In genomic region chr7:116029991-116030390, GRCm38 (mm10) we compare ENCODE assay signal across 11 mouse cellular contexts. TPM values are rescaled to one million over a fixed set of nuclear protein-coding genes. Genes with fewer than 3 reads are reported as not detected.
DNase-seq lines count a peak whose midpoint lies in the region; ATAC-seq and TF ChIP-seq lines count a peak whose summit lies in the region.
"Had no signal": no experiment of that assay in that cellular context is flagged by ENCODE, and none has a peak within 500 bp of the region (broad histone marks: within the 10 kb centered on the region; RNA-seq: fewer than 3 reads in every experiment).

No protein-coding gene starts in this region.

- H3K36me3 ChIP-seq in lung, embryonic 16.5 days (ENCODE audit: control insufficient read depth, insufficient read depth, low read length), result no peaks in the 10 kb centered on the region
- no peaks in the 10 kb centered on the region for H3K36me3 ChIP-seq in forebrain, embryonic 14.5 days (ENCODE audit: control insufficient read depth, insufficient read depth, low read length)
- no peaks in the 10 kb centered on the region for H3K36me3 ChIP-seq in limb, embryonic 13.5 days
- no peaks in the 10 kb centered on the region for H3K36me3 ChIP-seq in stomach, postnatal 0 days (ENCODE audit: control insufficient read depth, insufficient read depth, low read length)

- H3K4me2 ChIP-seq in lung, embryonic 16.5 days (ENCODE audit: low read depth, low read length), result peak overlapping the region; percentile 98
- peak overlapping the region; percentile 100 for H3K4me2 ChIP-seq in forebrain, embryonic 14.5 days (ENCODE audit: low read length)
- H3K4me2 ChIP-seq in limb, embryonic 13.5 days (replicated peaks), result peak overlapping the region; percentile 99
- H3K4me2 ChIP-seq in stomach, postnatal 0 days (replicated peaks; ENCODE audit: low read depth), result peak overlapping the region; percentile 99; the same call in 1 of the 2 replicates

- no peak for ATAC-seq in lung, embryonic 16.5 days (ENCODE audit: low read depth)
- no peak for ATAC-seq in forebrain, embryonic 14.5 days
- ATAC-seq in limb, embryonic 13.5 days (ENCODE audit: low FRiP score, low read depth), result no peak
- ATAC-seq in stomach, postnatal 0 days (ENCODE audit: low FRiP score, low TSS enrichment), result no peak
- ATAC-seq: intestine, embryonic 16.5 days had no signal

- H3K27ac ChIP-seq in lung, embryonic 16.5 days (ENCODE audit: low read length), result 0 out of 2 replicates have a peak overlapping the region, but pooled peaks have one; percentile 25
- H3K27ac ChIP-seq in forebrain, embryonic 14.5 days (ENCODE audit: low read depth, low read length), result peak overlapping the region; percentile 96
- H3K27ac ChIP-seq in limb, embryonic 13.5 days, result 0 out of 2 replicates have a peak overlapping the region, but pooled peaks have one; percentile 34
- no peak overlapping the region for H3K27ac ChIP-seq in stomach, postnatal 0 days (replicated peaks)
- H3K27ac ChIP-seq: liver, embryonic 14.5 days had no signal

- H3K27me3 ChIP-seq in lung, embryonic 16.5 days (ENCODE audit: control insufficient read depth, insufficient read depth, low read depth, low read length), result peaks cover 4% of the 10 kb centered on the region
- H3K27me3 ChIP-seq in forebrain, embryonic 14.5 days (replicated peaks; ENCODE audit: control insufficient read depth, insufficient read depth, low read length), result no peaks in the 10 kb centered on the region
- peaks cover 22% of the 10 kb centered on the region for H3K27me3 ChIP-seq in limb, embryonic 13.5 days
- H3K27me3 ChIP-seq in stomach, postnatal 0 days (ENCODE audit: control insufficient read depth, insufficient read depth, low read length), result no peaks in the 10 kb centered on the region

- H3K9me3 ChIP-seq in lung, embryonic 16.5 days (ENCODE audit: control insufficient read depth, low read length), result no peaks in the 10 kb centered on the region
- no peaks in the 10 kb centered on the region for H3K9me3 ChIP-seq in forebrain, embryonic 14.5 days (replicated peaks; ENCODE audit: control insufficient read depth, low read length)
- H3K9me3 ChIP-seq in limb, embryonic 13.5 days, result no peaks in the 10 kb centered on the region
- H3K9me3 ChIP-seq in stomach, postnatal 0 days (ENCODE audit: control insufficient read depth, low read length), result no peaks in the 10 kb centered on the region

- no peak for DNase-seq in lung, postnatal 10 days
- DNase-seq in forebrain, embryonic 14.5 days (ENCODE audit: low spot score), result no peak
- no peak for DNase-seq in stomach, postnatal 0 days (ENCODE audit: low spot score)
- DNase-seq in thymus, postnatal 36 days, result no peak
- no peak for DNase-seq in layer of hippocampus, adult 9-10 months (ENCODE audit: low spot score)
- no peak for DNase-seq in adrenal gland, postnatal 4 days (ENCODE audit: low spot score in 2 of 2)

- 72% methylated on average over 3 of the region's 3 CpGs for WGBS in lung, embryonic 16.5 days
- 12% methylated on average over 3 of the region's 3 CpGs for WGBS in forebrain, embryonic 14.5 days
- WGBS in limb, embryonic 13.5 days, result 58% methylated on average over 3 of the region's 3 CpGs
- WGBS in stomach, postnatal 0 days, result 67% methylated on average over 3 of the region's 3 CpGs

- peak overlapping the region; percentile 8; the same call in 1 of the 2 replicates for H3K9ac ChIP-seq in lung, embryonic 16.5 days (ENCODE audit: low read length)
- H3K9ac ChIP-seq in forebrain, embryonic 14.5 days (ENCODE audit: low read length), result peak overlapping the region; percentile 98
- peak overlapping the region; percentile 95 for H3K9ac ChIP-seq in limb, embryonic 13.5 days
- no peak overlapping the region for H3K9ac ChIP-seq in stomach, postnatal 0 days (ENCODE audit: low read length)
- H3K9ac ChIP-seq: liver, embryonic 14.5 days had no signal

- TF ChIP-seq CTCF in stomach, postnatal 0 days (IDR thresholded peaks at IDR 0.05; ENCODE audit: low read depth), result no peak

- no peak for TF ChIP-seq EP300 in stomach, postnatal 0 days (optimal IDR thresholded peaks at IDR 0.05)

- peaks cover 5% of the 10 kb centered on the region; the same call in 1 of the 2 replicates for H3K4me1 ChIP-seq in lung, embryonic 16.5 days (replicated peaks; ENCODE audit: control insufficient read depth, insufficient read depth, low read length)
- peaks cover 37% of the 10 kb centered on the region for H3K4me1 ChIP-seq in forebrain, embryonic 14.5 days (ENCODE audit: control insufficient read depth, insufficient read depth, low read length)
- peaks cover 29% of the 10 kb centered on the region for H3K4me1 ChIP-seq in limb, embryonic 13.5 days
- no peaks in the 10 kb centered on the region; the same call in none of the 2 replicates for H3K4me1 ChIP-seq in stomach, postnatal 0 days (replicated peaks; ENCODE audit: control insufficient read depth, insufficient read depth)

- H3K4me3 ChIP-seq in lung, embryonic 16.5 days (ENCODE audit: low read length), result no peak overlapping the region; the same call in 1 of the 2 replicates
- H3K4me3 ChIP-seq in forebrain, embryonic 14.5 days (ENCODE audit: low read depth, low read length), result peak overlapping the region; percentile 55
- H3K4me3 ChIP-seq in limb, embryonic 13.5 days, result peak overlapping the region; percentile 65
- no peak overlapping the region for H3K4me3 ChIP-seq in stomach, postnatal 0 days (ENCODE audit: low read depth, low read length)
- H3K4me3 ChIP-seq: erythroblast, embryonic 14.5 days had no signal

RNA-seq across cellular contexts. Expression of gene Sox6, which starts 8.6 kb away (rescaled TPM):
- polyA plus RNA-seq in lung, embryonic 16.5 days (2015; fragmentation: Nextera tagmentation; extraction: Ambion mirVana), result 20.7 and 20.9 TPM in 2 replicates
- polyA plus RNA-seq in forebrain, embryonic 14.5 days (2014; fragmentation: Nextera tagmentation; extraction: Ambion mirVana), result 78.4 and 84.9 TPM in 2 replicates
- polyA plus RNA-seq in limb, embryonic 13.5 days (2015; fragmentation: Nextera tagmentation; extraction: Ambion mirVana), result 105 and 124 TPM in 2 replicates
- polyA plus RNA-seq in stomach, postnatal 0 days (2015; fragmentation: Nextera tagmentation; extraction: Ambion mirVana), result 28.7 and 32.2 TPM in 2 replicates
- 10 to 100 TPM; 17.1 to 18.1 TPM for total RNA-seq in adrenal gland, postnatal 4 days (2021)

RNA-seq across cellular contexts. Expression of gene 1110004F10Rik, which starts 9.2 kb away (rescaled TPM):
- polyA plus RNA-seq in lung, embryonic 16.5 days (2015; fragmentation: Nextera tagmentation; extraction: Ambion mirVana), result 246 and 249 TPM in 2 replicates
- 425 and 434 TPM in 2 replicates for polyA plus RNA-seq in forebrain, embryonic 14.5 days (2014; fragmentation: Nextera tagmentation; extraction: Ambion mirVana)
- polyA plus RNA-seq in limb, embryonic 13.5 days (2015; fragmentation: Nextera tagmentation; extraction: Ambion mirVana), result 319 and 338 TPM in 2 replicates
- 159 TPM in 2 replicates for polyA plus RNA-seq in stomach, postnatal 0 days (2015; fragmentation: Nextera tagmentation; extraction: Ambion mirVana)
- total RNA-seq in adrenal gland, postnatal 4 days (2021), result 100 to 1,000 TPM; 132 to 137 TPM

RNA-seq across cellular contexts. Expression of gene Gm4353, which starts 54.4 kb away (rescaled TPM):
- polyA plus RNA-seq in lung, embryonic 16.5 days (2015; fragmentation: Nextera tagmentation; extraction: Ambion mirVana), result 1.3 and 1.5 TPM in 2 replicates
- polyA plus RNA-seq in forebrain, embryonic 14.5 days (2014; fragmentation: Nextera tagmentation; extraction: Ambion mirVana), result 0.96 and 1.4 TPM in 2 replicates
- polyA plus RNA-seq in limb, embryonic 13.5 days (2015; fragmentation: Nextera tagmentation; extraction: Ambion mirVana), result 1.6 and 1.7 TPM in 2 replicates
- 0.18 and 0.33 TPM in 2 replicates for polyA plus RNA-seq in stomach, postnatal 0 days (2015; fragmentation: Nextera tagmentation; extraction: Ambion mirVana)
- total RNA-seq in adrenal gland, postnatal 4 days (2021), result 1 to 10 TPM; 2.4 to 2.5 TPM

Comparison
In these comparisons a context has a peak if more than half of its experiments do, and no peak if none do; other contexts are left out.
1. H3K4me3 ChIP-seq: peak in forebrain, embryonic 14.5 days (single experiment) and limb, embryonic 13.5 days (single experiment); none in lung, embryonic 16.5 days (single experiment) and stomach, postnatal 0 days (single experiment).
2. Peak in every context shown above with its lines, with median percentiles within 50 percentile points of each other: H3K4me2 ChIP-seq.